Mouse (Mus musculus) E14TG2a.4 (cell line): Measurements from ENCODE around the gene Rxra.

Experiments used
- CTCF ChIP-seq: conservative IDR thresholded peaks from 2 replicates; pipeline ENCODE4 v1.5.1; 2014; ENCODE audit warnings: low read length
- POU5F1 ChIP-seq: IDR thresholded peaks from 2 replicates; pipeline ENCODE4 v1.6.1; 2014; ENCODE audit warnings: low read length, borderline replicate concordance

GRCm38 (mm10) chr2:27710871-27711382 lies 34.7 kb downstream of the Rxra start:
- TF ChIP-seq CTCF (no peak), POU5F1 (no peak)
